In genomic region chr14:55520451-55521361, GRCm38 (mm10) we compare ENCODE assay signal across 8 mouse cellular contexts. TPM values are rescaled to one million over a fixed set of nuclear protein-coding genes. Genes with fewer than 3 reads are reported as not detected.
A peak's percentile ranks its signal among the peaks of the same experiment; 100 is the strongest.
DNase-seq lines count a peak whose midpoint lies in the region; ATAC-seq lines count a peak whose summit lies in the region.
"Had no signal": no experiment of that assay in that cellular context is flagged by ENCODE, and none has a peak within 500 bp of the region (broad histone marks: within the 10 kb centered on the region; RNA-seq: fewer than 3 reads in every experiment).

No protein-coding gene starts in this region.

- peaks cover 89% of the 10 kb centered on the region for H3K27me3 ChIP-seq in heart, embryonic 15.5 days
- H3K27me3 ChIP-seq in limb, embryonic 12.5 days = peaks cover 76% of the 10 kb centered on the region

- H3K9ac ChIP-seq in heart, embryonic 15.5 days = peak overlapping the region; percentile 58
- peak overlapping the region; percentile 61 for H3K9ac ChIP-seq in limb, embryonic 12.5 days (replicated peaks)

- H3K4me2 ChIP-seq in heart, embryonic 15.5 days = peak overlapping the region; percentile 85
- peak overlapping the region; percentile 88 for H3K4me2 ChIP-seq in limb, embryonic 12.5 days

- no peaks in the 10 kb centered on the region for H3K36me3 ChIP-seq in heart, embryonic 15.5 days
- H3K36me3 ChIP-seq in limb, embryonic 12.5 days = no peaks in the 10 kb centered on the region

- H3K4me3 ChIP-seq in heart, embryonic 15.5 days = peak overlapping the region; percentile 54
- H3K4me3 ChIP-seq in limb, embryonic 12.5 days (replicated peaks) = peak overlapping the region; percentile 51

- 0 out of 2 replicates have a peak, but pooled peaks have one; percentile 27 for ATAC-seq in heart, embryonic 15.5 days (replicated peaks; ENCODE audit: insufficient number of reproducible peaks, insufficient read depth, low FRiP score, low read depth)
- peak; percentile 58; the same call in 1 of the 2 replicates for ATAC-seq in limb, embryonic 12.5 days (ENCODE audit: insufficient number of reproducible peaks, insufficient read depth, low FRiP score, low TSS enrichment, low read depth)

- no peak overlapping the region for H3K27ac ChIP-seq in heart, embryonic 15.5 days
- H3K27ac ChIP-seq in limb, embryonic 12.5 days = no peak overlapping the region

- peak; percentile 54 for DNase-seq in A20 (ENCODE audit: low read depth, low spot score)
- peak; percentile 16 to 29 for DNase-seq in B cell, adult 2 months
- DNase-seq in cerebellum, postnatal 14 days = peak; percentile 76 to 78
- DNase-seq in neural tube, embryonic 10.5 days (ENCODE audit: extremely low spot score, low spot score) = peak; percentile 51
- DNase-seq in c-Kit-positive CD71-positive TER-119-positive erythroid progenitor cells, embryonic 14.5 days (ENCODE audit: low spot score) = no peak

- WGBS in heart, embryonic 15.5 days = 1% methylated on average over 61 of the region's 61 CpGs
- 1% methylated on average over 61 of the region's 61 CpGs for WGBS in limb, embryonic 12.5 days

- peaks cover 17% of the 10 kb centered on the region for H3K4me1 ChIP-seq in heart, embryonic 15.5 days (replicated peaks)
- H3K4me1 ChIP-seq in limb, embryonic 12.5 days (replicated peaks) = 0 out of 2 replicates have a peak, but pooled peaks cover 10% of the 10 kb centered on the region

- no peaks in the 10 kb centered on the region for H3K9me3 ChIP-seq in heart, embryonic 15.5 days (replicated peaks)
- H3K9me3 ChIP-seq in limb, embryonic 12.5 days = no peaks in the 10 kb centered on the region

RNA-seq across cellular contexts. Expression of gene Nrl, which starts 4.1 kb away (rescaled TPM):
- not detected in 2 replicates for polyA plus RNA-seq in heart, embryonic 15.5 days (2015; fragmentation: Nextera tagmentation; extraction: Ambion mirVana)
- not detected in 2 replicates for polyA plus RNA-seq in limb, embryonic 12.5 days (2016; fragmentation: Nextera tagmentation; extraction: Ambion mirVana)
- polyA plus RNA-seq: gonadal fat pad, adult 2 months had no signal

RNA-seq across cellular contexts. Expression of gene Cpne6, which starts 10.5 kb away (rescaled TPM):
- 0.30 and 0.34 TPM in 2 replicates for polyA plus RNA-seq in heart, embryonic 15.5 days (2015; fragmentation: Nextera tagmentation; extraction: Ambion mirVana)
- polyA plus RNA-seq in limb, embryonic 12.5 days (2016; fragmentation: Nextera tagmentation; extraction: Ambion mirVana) = 0.32 and 0.35 TPM in 2 replicates

RNA-seq across cellular contexts. Expression of gene Pck2, which starts 19.4 kb away (rescaled TPM):
- 34.2 and 42.5 TPM in 2 replicates for polyA plus RNA-seq in heart, embryonic 15.5 days (2015; fragmentation: Nextera tagmentation; extraction: Ambion mirVana)
- 33.2 and 35.4 TPM in 2 replicates for polyA plus RNA-seq in limb, embryonic 12.5 days (2016; fragmentation: Nextera tagmentation; extraction: Ambion mirVana)

RNA-seq across cellular contexts. Expression of gene Carmil3, which starts 30.3 kb away (rescaled TPM):
- polyA plus RNA-seq in heart, embryonic 15.5 days (2015; fragmentation: Nextera tagmentation; extraction: Ambion mirVana) = 1.1 and 1.8 TPM in 2 replicates
- 3.7 and 5.1 TPM in 2 replicates for polyA plus RNA-seq in limb, embryonic 12.5 days (2016; fragmentation: Nextera tagmentation; extraction: Ambion mirVana)

RNA-seq across cellular contexts. Expression of gene Dcaf11, which starts 39.1 kb away (rescaled TPM):
- polyA plus RNA-seq in heart, embryonic 15.5 days (2015; fragmentation: Nextera tagmentation; extraction: Ambion mirVana) = 66.2 and 70.2 TPM in 2 replicates
- polyA plus RNA-seq in limb, embryonic 12.5 days (2016; fragmentation: Nextera tagmentation; extraction: Ambion mirVana) = 65.5 and 69.7 TPM in 2 replicates
